Mouse (Mus musculus) heart, adult 9 months (tissue): Measurements from ENCODE around the gene Kank1.

Experiments
- DNase-seq, 2 experiments: peaks; one replicate each; pipeline ENCODE4 v3.0.0; 2022; ENCODE audit warnings: low spot score in 2 of 2

Kank1 gene

DNA sequence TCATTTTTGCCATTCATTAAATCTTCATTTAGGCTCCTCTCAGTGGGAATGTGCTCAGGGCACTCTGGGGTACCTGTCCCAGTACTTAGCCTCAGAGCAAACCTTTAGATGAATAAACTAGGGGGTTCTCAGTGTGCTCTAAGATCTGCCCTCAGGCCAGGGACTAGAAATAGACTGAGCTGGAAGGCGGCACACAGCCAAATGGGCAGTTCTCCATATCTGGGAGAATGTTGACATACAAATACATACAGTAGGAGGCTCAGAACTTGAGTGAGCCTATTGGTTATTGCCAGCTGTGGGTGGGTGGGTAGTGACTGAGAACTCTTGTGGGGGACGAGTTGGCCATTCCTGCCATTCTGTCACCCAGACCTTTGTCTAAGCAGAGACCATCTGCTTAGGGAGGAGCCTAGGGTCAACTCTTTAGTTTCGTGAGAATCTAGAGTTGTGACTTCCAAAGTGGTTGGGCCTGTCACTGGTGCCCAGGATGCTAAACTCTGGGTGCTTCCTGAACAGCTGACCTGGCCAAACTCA is 14.9 kb downstream of the Kank1 start:
- DNase-seq, result no peak

DNA sequence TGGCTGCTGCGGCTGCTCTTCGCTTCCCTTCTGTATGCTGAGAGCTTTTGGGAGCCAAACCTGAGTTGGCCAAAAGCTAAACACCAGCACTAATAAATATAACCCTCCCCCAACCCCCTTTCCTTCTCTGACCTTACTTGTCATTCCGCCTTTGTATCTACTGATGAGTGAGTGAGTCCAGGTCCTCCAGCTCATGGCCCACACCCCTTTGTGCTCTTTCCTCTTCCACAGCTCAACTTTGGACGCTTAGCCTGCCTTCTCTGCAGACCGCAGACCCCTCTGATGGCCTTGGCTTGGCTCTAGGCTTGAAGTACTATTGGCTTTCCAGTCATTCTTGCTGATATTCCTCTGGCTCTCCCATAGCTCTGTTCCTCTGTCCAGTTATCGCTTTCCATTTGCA is 16.4 kb downstream of the Kank1 start:
- no peak for DNase-seq

- DNase-seq, result peak in 1 of 2 experiments; percentile 16
Observed at GRCm38 (mm10) chr19:25253628-25254027, 16.9 kb downstream of the Kank1 start.

DNA sequence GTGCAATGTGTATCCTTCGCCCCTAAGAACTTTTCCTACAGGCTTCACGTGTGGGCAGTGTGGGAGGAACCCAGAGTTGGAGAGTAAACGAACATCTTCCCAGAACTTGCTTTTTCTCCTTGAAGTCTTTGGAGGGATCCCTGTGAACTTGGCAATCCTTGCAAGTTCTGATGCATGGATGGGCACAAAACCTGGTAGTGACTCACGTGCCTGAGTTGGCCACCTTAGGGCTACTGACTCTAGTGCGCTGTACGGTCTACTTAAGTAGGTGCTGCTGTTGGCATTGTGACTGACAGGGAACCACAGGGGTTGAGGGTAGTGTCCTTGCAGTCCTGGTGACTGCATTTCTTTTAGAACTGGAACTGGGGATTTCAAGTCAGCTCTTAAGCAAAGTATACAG is 21.5 kb downstream of the Kank1 start:
- no peak for DNase-seq

DNA sequence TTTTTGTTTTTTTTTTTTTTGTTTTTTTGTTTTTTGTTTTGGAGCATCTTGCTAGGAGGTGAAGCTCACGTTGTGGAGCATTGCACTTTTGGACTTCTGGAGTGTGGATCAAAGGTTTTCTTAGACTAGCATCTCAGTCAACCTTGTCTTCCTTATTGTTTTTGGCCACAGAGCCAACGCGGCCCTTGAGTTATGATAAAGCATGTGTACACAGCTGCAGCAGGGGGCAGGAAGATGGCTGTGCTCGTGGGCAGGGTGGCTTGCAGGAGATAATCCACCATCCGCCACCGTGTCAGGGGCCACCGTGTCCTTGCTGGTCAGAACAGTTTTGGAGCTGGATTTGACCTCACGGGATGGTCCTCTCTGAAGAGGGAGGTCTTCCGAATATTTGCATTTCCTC is 29.4 kb downstream of the Kank1 start:
- DNase-seq, result no peak

DNA sequence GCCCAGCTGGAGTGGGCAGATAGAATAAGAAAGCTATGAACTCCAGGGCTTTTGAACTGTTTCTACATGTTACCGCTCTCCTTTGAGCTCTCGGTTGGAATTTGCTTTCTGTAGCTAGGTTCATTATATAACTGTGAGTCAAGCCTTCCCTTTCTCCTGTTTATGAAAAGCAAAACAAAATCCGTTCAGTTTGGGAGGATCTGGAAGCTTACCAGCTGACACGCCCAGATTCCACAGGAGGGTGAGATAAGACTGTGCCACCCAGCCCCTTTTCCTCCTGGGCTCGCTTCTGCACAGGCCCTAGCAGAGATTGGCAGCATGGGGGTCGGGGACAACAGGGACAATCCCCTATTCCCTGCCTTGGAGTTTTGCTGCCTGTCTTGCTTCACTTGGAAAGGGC is 30.5 kb downstream of the Kank1 start:
- DNase-seq, result peak in 1 of 2 experiments; percentile 27

DNA sequence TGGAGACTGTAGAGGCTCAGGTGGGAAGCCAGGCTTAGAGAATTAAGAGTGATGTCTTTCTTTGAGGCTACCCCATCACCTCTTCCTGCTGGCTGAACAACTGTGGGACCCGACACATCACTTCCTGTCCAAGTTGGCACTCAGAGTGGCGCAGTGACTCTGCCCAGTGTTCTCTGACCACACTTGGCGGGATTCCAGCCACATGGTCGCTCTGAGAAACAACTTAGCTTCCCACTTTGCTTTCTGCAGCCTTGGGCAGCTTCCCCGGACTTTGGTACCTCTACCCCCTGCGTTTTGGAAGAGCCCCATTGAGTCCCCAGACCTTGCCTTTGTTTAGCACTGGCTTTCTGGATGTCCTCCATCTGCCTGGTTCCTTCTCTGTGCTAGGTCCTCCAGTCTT is 31.8 kb downstream of the Kank1 start:
- peak; percentile 32 to 57 for DNase-seq

GRCm38 (mm10) chr19:25271591-25271990 is 34.8 kb downstream of the Kank1 start:
- no peak for DNase-seq

DNA sequence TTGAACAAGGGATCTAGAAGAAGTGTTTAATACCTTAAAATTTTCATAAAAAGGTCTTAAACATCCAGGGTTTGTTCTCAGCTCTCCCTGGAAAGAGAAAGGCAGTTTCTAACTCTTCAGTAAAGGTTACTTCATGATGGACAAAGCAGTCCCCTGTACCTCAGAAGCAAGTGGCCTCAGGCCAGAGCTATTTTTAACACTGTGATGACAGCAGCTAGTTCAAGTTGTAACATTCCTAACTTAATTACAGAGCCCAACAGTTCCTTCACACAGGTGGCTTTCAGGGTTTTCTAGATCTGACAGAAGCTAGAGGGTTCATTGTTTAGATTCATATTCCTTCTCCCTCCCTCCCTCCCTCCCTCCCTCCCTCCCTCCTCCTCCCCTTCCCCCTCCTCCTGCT is 36.4 kb downstream of the Kank1 start:
- peak in 1 of 2 experiments; percentile 57 for DNase-seq

- DNase-seq, result peak in 1 of 2 experiments; percentile 19
Observed at GRCm38 (mm10) chr19:25276600-25277395, 40.0 kb downstream of the Kank1 start.

DNA sequence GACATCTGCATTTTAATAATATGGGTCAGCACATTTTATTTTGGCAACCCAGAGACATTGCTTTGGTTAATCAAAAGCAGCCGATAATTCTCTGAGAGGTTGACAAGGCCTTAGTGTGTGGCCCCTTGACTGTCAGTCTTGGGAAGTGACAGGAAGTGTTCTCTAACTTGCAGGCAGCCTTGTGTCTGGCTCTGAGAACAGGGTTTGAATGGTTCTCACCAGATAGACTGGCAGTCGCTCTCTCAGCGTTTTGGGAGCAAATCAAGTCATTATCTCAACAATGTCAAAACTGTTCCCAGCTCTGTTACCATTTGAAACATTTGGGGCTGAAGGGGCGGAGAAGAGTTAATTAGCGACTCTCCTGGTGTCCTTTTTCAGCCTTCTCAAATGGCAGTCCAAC is 41.0 kb downstream of the Kank1 start:
- no peak for DNase-seq

- DNase-seq, result peak; percentile 23 to 28
Observed at GRCm38 (mm10) chr19:25279603-25280002, 42.8 kb downstream of the Kank1 start.

DNA sequence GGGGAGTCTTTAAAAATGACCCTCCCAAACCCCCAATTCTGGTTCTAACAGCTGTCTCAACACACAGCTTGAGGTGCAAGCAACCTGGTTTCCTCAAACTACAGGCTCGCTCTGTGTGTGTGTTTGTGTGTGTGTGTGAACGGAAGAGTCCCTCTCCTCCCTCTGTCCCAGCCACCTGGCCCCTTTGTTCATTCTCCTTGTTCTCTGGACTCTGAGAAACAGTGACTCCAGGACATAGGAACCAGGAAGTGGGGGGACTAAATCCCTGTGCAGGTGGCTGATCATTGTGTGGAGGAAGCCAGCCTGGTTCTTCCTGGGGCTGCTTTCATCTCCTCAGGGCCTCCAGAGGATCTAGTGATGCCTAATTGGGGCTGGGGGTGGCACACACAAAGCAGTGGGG is 46.9 kb downstream of the Kank1 start:
- no peak for DNase-seq

- DNase-seq, result peak in 1 of 2 experiments; percentile 32
Observed at GRCm38 (mm10) chr19:25285756-25286538, 49.2 kb downstream of the Kank1 start.

DNA sequence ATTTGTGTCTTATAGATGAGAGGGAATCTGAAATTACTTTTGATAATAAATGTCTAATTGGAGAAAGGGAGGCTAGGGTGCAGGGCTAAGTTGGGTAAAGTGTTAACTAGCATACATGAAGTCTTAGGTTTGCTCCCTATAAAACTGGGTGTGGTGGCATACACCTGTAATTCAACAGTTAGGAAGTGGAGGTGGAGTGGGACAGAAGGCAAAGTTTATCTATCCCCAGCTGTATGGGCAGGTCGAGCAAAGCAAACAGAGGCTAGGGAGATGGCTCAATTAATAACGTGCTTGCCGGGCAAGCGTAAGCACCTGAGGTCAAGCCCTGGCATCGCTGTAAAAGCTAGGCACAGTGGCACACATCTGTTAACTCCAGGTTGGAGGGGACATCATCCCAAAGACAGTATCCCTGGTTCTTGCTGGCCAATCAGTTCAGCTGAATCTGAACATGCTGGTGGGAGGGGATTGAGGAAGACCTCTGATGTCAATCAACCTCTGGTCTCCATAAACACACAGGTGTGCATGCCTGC is 54.3 kb downstream of the Kank1 start:
- DNase-seq, result no peak

DNA sequence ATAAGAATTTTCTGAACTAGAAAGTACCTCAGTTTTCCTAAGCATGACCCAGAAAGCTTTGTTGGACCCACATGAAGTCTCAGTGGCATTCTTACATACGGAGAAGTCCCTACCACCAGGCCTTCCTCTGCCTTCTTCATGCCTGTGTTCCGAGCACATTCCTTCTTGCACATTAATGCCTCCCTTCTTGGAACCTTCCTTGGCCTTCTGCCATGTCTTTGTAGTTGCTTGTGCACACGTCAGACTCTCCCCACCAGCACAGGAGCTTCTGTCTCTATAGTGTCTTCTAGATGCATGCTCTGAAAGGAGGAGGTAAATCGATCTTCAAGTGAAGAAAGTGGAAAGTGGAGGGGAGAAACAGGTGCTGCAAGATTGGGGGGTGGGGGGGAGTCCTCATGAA is 58.4 kb downstream of the Kank1 start:
- DNase-seq, result no peak

- no peak for DNase-seq
Observed at GRCm38 (mm10) chr19:25297269-25297668, 60.5 kb downstream of the Kank1 start.

GRCm38 (mm10) chr19:25299852-25300670 is 63.3 kb downstream of the Kank1 start:
- DNase-seq, result no peak

DNA sequence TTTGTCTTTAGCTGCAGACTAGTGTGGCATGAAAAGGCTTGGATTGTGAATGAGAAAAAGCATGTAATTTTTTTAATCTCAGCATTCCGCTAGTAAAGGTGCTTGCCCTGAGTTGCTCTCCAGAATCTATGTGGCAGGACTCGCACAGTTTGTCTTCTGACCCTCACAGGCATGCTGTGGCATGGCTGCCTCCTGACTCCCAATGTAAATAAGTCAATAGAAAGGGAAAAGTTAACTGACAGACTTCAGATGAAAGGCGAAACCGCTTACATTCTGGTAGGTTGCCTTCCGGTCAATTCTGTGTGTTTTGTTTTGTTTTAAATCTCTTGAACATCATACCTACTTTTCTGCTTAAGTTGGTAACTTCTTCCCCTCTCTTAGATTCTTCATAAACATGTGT is 64.4 kb downstream of the Kank1 start:
- DNase-seq, result no peak

GRCm38 (mm10) chr19:25306277-25306676 is 69.5 kb downstream of the Kank1 start:
- no peak for DNase-seq

DNA sequence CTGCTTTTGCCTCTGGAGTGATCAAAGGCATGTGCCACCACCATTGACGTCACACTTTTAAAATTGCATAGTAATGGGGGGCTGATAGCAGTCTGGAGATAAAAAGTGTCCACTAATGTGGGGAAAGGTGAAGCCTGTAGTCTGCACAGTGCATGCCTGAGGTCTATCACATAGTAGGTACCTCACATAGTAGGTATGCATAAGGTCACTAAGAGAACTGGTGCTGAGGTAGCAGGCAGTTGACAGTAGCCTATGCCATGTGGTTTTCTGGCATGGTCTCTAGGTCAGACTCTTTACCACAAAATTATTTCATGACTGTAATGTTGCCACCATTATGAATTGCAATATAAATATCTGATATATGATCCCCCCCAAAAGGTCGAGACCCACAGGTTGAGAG is 71.4 kb downstream of the Kank1 start:
- DNase-seq, result no peak

GRCm38 (mm10) chr19:25308763-25309162 is 72.0 kb downstream of the Kank1 start:
- no peak for DNase-seq
